Mouse (Mus musculus) ovary, postnatal 10 days (tissue): Measurements from ENCODE around the gene Creb3l1.

Experiments used
- DNase-seq: peaks from one replicate; pipeline ENCODE4 v3.0.0; 2022; ENCODE audit warnings: low spot score

Gene Creb3l1

GRCm38 (mm10) chr2:91964610-91965204, 59.6 kb downstream of the Creb3l1 start:
- DNase-seq: no peak

GRCm38 (mm10) chr2:91963443-91963932, 60.8 kb downstream of the Creb3l1 start:
- DNase-seq: peak; percentile 98

- no peak for DNase-seq
Measured at GRCm38 (mm10) chr2:91962864-91963401, 61.4 kb downstream of the Creb3l1 start.

GRCm38 (mm10) chr2:91961901-91962761, 62.2 kb downstream of the Creb3l1 start:
- no peak for DNase-seq

- no peak for DNase-seq
Measured at GRCm38 (mm10) chr2:91960459-91960858, 63.8 kb downstream of the Creb3l1 start.

- no peak for DNase-seq
Measured at GRCm38 (mm10) chr2:91959544-91960410, 64.5 kb downstream of the Creb3l1 start.

- no peak for DNase-seq
Measured at GRCm38 (mm10) chr2:91958701-91959457, 65.4 kb downstream of the Creb3l1 start.

- DNase-seq: no peak
Measured at GRCm38 (mm10) chr2:91958049-91958448, 66.3 kb downstream of the Creb3l1 start.

- DNase-seq: no peak
Measured at GRCm38 (mm10) chr2:91957096-91957495, 67.2 kb downstream of the Creb3l1 start.

- no peak for DNase-seq
Measured at GRCm38 (mm10) chr2:91955875-91956274, 68.4 kb downstream of the Creb3l1 start.

- no peak for DNase-seq
Measured at GRCm38 (mm10) chr2:91955121-91955591, 69.1 kb downstream of the Creb3l1 start.

GRCm38 (mm10) chr2:91953825-91954224, 70.5 kb downstream of the Creb3l1 start:
- no peak for DNase-seq

- DNase-seq: no peak
Measured at GRCm38 (mm10) chr2:91950275-91951085, 73.8 kb downstream of the Creb3l1 start.

GRCm38 (mm10) chr2:91949411-91950274, 74.7 kb downstream of the Creb3l1 start:
- no peak for DNase-seq

GRCm38 (mm10) chr2:91948792-91949241, 75.5 kb downstream of the Creb3l1 start:
- DNase-seq: no peak

- DNase-seq: no peak
Measured at GRCm38 (mm10) chr2:91948151-91948509, 76.2 kb downstream of the Creb3l1 start.

GRCm38 (mm10) chr2:91947397-91948150, 76.7 kb downstream of the Creb3l1 start:
- no peak for DNase-seq

- no peak for DNase-seq
Measured at GRCm38 (mm10) chr2:91946836-91947235, 77.5 kb downstream of the Creb3l1 start.
